Mouse (Mus musculus) liver, adult 2 months (tissue): ENCODE data around the gene B4galt1. TPM values are rescaled to one million over a fixed set of nuclear protein-coding genes. Genes with fewer than 3 reads are reported as not detected.

Source experiments
- DNase-seq: peaks from one replicate; pipeline ENCODE4 v3.0.0-alpha.2; 2011; ENCODE audit warnings: low read depth, low spot score; ENCODE audit errors: extremely low read depth
- H3K27ac ChIP-seq: fragments of 200-500 bp; replicated peaks from 2 replicates; pipeline ENCODE4 v1.5.1; 2012; ENCODE audit warnings: low read depth, mild to moderate bottlenecking, control low read depth, inconsistent platforms, low read length; ENCODE audit not compliant: insufficient read depth
- H3K27me3 ChIP-seq: fragments of 200-500 bp; 2 replicates; pipeline ENCODE4 v1.6.1; 2012; ENCODE audit warnings: mild to moderate bottlenecking, moderate library complexity, low read length, inconsistent platforms; ENCODE audit not compliant: control insufficient read depth, insufficient read depth
- H3K36me3 ChIP-seq: fragments of 200-500 bp; 2 replicates; pipeline ENCODE4 v1.6.1; 2012; ENCODE audit warnings: low read length, inconsistent platforms; ENCODE audit not compliant: control insufficient read depth, insufficient read depth
- H3K4me1 ChIP-seq: fragments of 200-500 bp; 2 replicates; pipeline ENCODE4 v1.6.1; 2011; ENCODE audit warnings: low read length; ENCODE audit not compliant: control insufficient read depth, insufficient read depth
- H3K4me3 ChIP-seq: fragments of 200-500 bp; 2 replicates; pipeline ENCODE4 v1.5.1; 2011; ENCODE audit warnings: low read depth, mild to moderate bottlenecking, control low read depth, low read length, moderate library complexity; ENCODE audit not compliant: insufficient read depth
- H3K79me2 ChIP-seq: fragments of 200-500 bp; 2 replicates; pipeline ENCODE4 v1.6.1; 2012; ENCODE audit warnings: inconsistent platforms, mild to moderate bottlenecking, low read length, moderate library complexity; ENCODE audit not compliant: control insufficient read depth, insufficient read depth
- H3K9ac ChIP-seq: fragments of 200-500 bp; 2 replicates; pipeline ENCODE4 v1.6.1; 2012; ENCODE audit warnings: low read depth, mild to moderate bottlenecking, control low read depth, inconsistent platforms, low read length
- CTCF ChIP-seq: fragments of 200-500 bp; IDR thresholded peaks from 2 replicates; pipeline ENCODE4 v1.5.1; 2011; ENCODE audit warnings: low read depth, low read length, control low read depth
- POLR2A ChIP-seq: fragments of 200-500 bp; IDR thresholded peaks from 2 replicates; pipeline ENCODE4 v1.6.1; 2011; ENCODE audit warnings: low read length, control low read depth; ENCODE audit not compliant: insufficient read depth; ENCODE audit errors: extremely low read depth
- WGBS: fragments of 180-500 bp; shearing (Covaris S2); methylation state at CpG from one replicate; pipeline ENCODE4 v1.1.7; 2018; 5-methylcytosine and 5-hydroxymethylcytosine counted together
- polyA plus RNA-seq: library from polyadenylated mRNA; depleted of rRNA; stranded (reverse); fragments of >200 nt; gene quantifications from 2 replicates; pipeline ENCODE4 v1.2.3, GENCODE M21; 2012
- total RNA-seq: library from RNA; depleted of rRNA; stranded (reverse); fragments of >200 nt; gene quantifications from 2 replicates; pipeline ENCODE4 v1.2.3, GENCODE M21; 2014

The B4galt1 gene
- total and polyA plus RNA-seq, 2 experiments, result 11.0 to 28.1 TPM

- Histone ChIP-seq H3K9ac (no peak overlapping the region), H3K4me1 (no peaks in the 10 kb centered on the region), H3K36me3 (no peaks in the 10 kb centered on the region), H3K4me3 (no peak overlapping the region), H3K27ac (no peak overlapping the region), H3K79me2 (no peaks in the 10 kb centered on the region), H3K27me3 (no peaks in the 10 kb centered on the region)
- DNase-seq, result no peak
- TF ChIP-seq CTCF (no peak), POLR2A (no peak)
- 95% methylated on average over 3 of the region's 3 CpGs for WGBS
Measured at GRCm38 (mm10) chr4:40795761-40796160, 58.0 kb downstream of the B4galt1 start.

- no peaks in the 10 kb centered on the region for H3K36me3 ChIP-seq
- TF ChIP-seq CTCF (no peak), POLR2A (no peak)
- H3K27ac ChIP-seq, result no peak overlapping the region
- DNase-seq, result no peak
- no peaks in the 10 kb centered on the region for H3K79me2 ChIP-seq
- no peak overlapping the region for H3K4me3 ChIP-seq
- no peaks in the 10 kb centered on the region for H3K4me1 ChIP-seq
- no peaks in the 10 kb centered on the region for H3K27me3 ChIP-seq
- no peak overlapping the region for H3K9ac ChIP-seq
Measured at GRCm38 (mm10) chr4:40794320-40794719, 59.5 kb downstream of the B4galt1 start.

GRCm38 (mm10) chr4:40791176-40791575 is 62.6 kb downstream of the B4galt1 start:
- no peaks in the 10 kb centered on the region for H3K36me3 ChIP-seq
- TF ChIP-seq CTCF (no peak), POLR2A (no peak)
- no peak for DNase-seq
- H3K4me3 ChIP-seq, result no peak overlapping the region
- no peaks in the 10 kb centered on the region for H3K27me3 ChIP-seq
- WGBS, result 88% methylated on average over 4 of the region's 4 CpGs
- no peak overlapping the region for H3K9ac ChIP-seq
- no peaks in the 10 kb centered on the region for H3K79me2 ChIP-seq
- H3K4me1 ChIP-seq, result no peaks in the 10 kb centered on the region
- no peak overlapping the region for H3K27ac ChIP-seq

GRCm38 (mm10) chr4:40786578-40786977 is 67.2 kb downstream of the B4galt1 start:
- TF ChIP-seq POLR2A (no peak), CTCF (no peak)
- Histone ChIP-seq H3K27ac (no peak overlapping the region), H3K79me2 (no peaks in the 10 kb centered on the region), H3K4me1 (no peaks in the 10 kb centered on the region), H3K27me3 (no peaks in the 10 kb centered on the region), H3K4me3 (no peak overlapping the region), H3K9ac (no peak overlapping the region), H3K36me3 (no peaks in the 10 kb centered on the region)
- 98% methylated on average over 4 of the region's 4 CpGs for WGBS
- DNase-seq, result no peak

GRCm38 (mm10) chr4:40785620-40786166 is 68.1 kb downstream of the B4galt1 start:
- H3K27me3 ChIP-seq, result no peaks in the 10 kb centered on the region
- H3K9ac ChIP-seq, result no peak overlapping the region
- no peak overlapping the region for H3K27ac ChIP-seq
- WGBS, result 69% methylated on average over 9 of the region's 9 CpGs
- no peak for TF ChIP-seq POLR2A
- no peak for TF ChIP-seq CTCF
- H3K4me3 ChIP-seq, result no peak overlapping the region
- DNase-seq, result no peak
- H3K36me3 ChIP-seq, result no peaks in the 10 kb centered on the region
- no peaks in the 10 kb centered on the region for H3K4me1 ChIP-seq
- H3K79me2 ChIP-seq, result no peaks in the 10 kb centered on the region

- no peaks in the 10 kb centered on the region for H3K79me2 ChIP-seq
- no peak overlapping the region for H3K4me3 ChIP-seq
- no peak overlapping the region for H3K27ac ChIP-seq
- H3K9ac ChIP-seq, result no peak overlapping the region
- TF ChIP-seq CTCF (no peak), POLR2A (no peak)
- no peaks in the 10 kb centered on the region for H3K27me3 ChIP-seq
- WGBS, result 56% methylated on average over 10 of the region's 10 CpGs
- no peaks in the 10 kb centered on the region for H3K4me1 ChIP-seq
- H3K36me3 ChIP-seq, result no peaks in the 10 kb centered on the region
- DNase-seq, result peak; percentile 47
Measured at GRCm38 (mm10) chr4:40784556-40785169, 69.1 kb downstream of the B4galt1 start.
